Mouse (Mus musculus): ENCODE results near the gene 4932438A13Rik. TPM values are rescaled to one million over a fixed set of nuclear protein-coding genes. Genes with fewer than 3 reads are reported as not detected.
A peak's percentile ranks its signal among the peaks of the same experiment; 100 is the strongest.

Gene 4932438A13Rik
- polyA plus RNA-seq, 1 experiment from 2014 or later: 44.4 TPM

GRCm38 (mm10) chr3:37051491-37051890 is 188.6 kb downstream of the 4932438A13Rik start:
- H3K27ac ChIP-seq (ENCODE audit: low read depth, low read length): no peak overlapping the region
- no peak overlapping the region for H3K4me2 ChIP-seq (ENCODE audit: low read depth)
- no peaks in the 10 kb centered on the region; the same call in 1 of the 2 replicates for H3K36me3 ChIP-seq (ENCODE audit: control insufficient read depth, insufficient read depth, low read length)
- no peak overlapping the region for H3K9ac ChIP-seq (ENCODE audit: low read length)
- 97% methylated on average over 1 of the region's 1 CpGs for WGBS
- no peak for ATAC-seq (ENCODE audit: insufficient read depth, low FRiP score, low TSS enrichment)
- H3K27me3 ChIP-seq (ENCODE audit: control insufficient read depth, insufficient read depth, low read length): no peaks in the 10 kb centered on the region
- no peak overlapping the region for H3K4me3 ChIP-seq (ENCODE audit: low read depth, low read length)
- no peaks in the 10 kb centered on the region for H3K4me1 ChIP-seq (ENCODE audit: control insufficient read depth, insufficient read depth, low read length)
- DNase-seq (ENCODE audit: low spot score): no peak
- no peaks in the 10 kb centered on the region for H3K9me3 ChIP-seq (ENCODE audit: control insufficient read depth, low read length)

- ATAC-seq (ENCODE audit: insufficient read depth, low FRiP score, low TSS enrichment): no peak
- DNase-seq (ENCODE audit: low spot score): no peak
- Histone ChIP-seq H3K4me1 (ENCODE audit: control insufficient read depth, insufficient read depth, low read length) (no peaks in the 10 kb centered on the region), H3K9me3 (ENCODE audit: control insufficient read depth, low read length) (peaks cover 3% of the 10 kb centered on the region; the same call in 1 of the 2 replicates), H3K27me3 (ENCODE audit: control insufficient read depth, insufficient read depth, low read length) (no peaks in the 10 kb centered on the region), H3K27ac (ENCODE audit: low read depth, low read length) (no peak within 1 kb of the TSS), H3K36me3 (ENCODE audit: control insufficient read depth, insufficient read depth, low read length) (no peaks in the 10 kb centered on the region), H3K4me3 (ENCODE audit: low read depth, low read length) (0 out of 2 replicates have a peak within 1 kb of the TSS, but pooled peaks have one; percentile 12), H3K9ac (ENCODE audit: low read length) (no peak within 1 kb of the TSS), H3K4me2 (ENCODE audit: low read depth) (no peak within 1 kb of the TSS)
- WGBS: 53% methylated on average over 25 of the region's 39 CpGs
These were observed 200.5 kb downstream of the 4932438A13Rik start, which contains the start of gene Adad1 for GRCm38 (mm10) chr3:37063406-37063805. Gene Adad1 (plus strand): TSS chr3:37063527.

- no peak overlapping the region for H3K4me2 ChIP-seq (ENCODE audit: low read depth)
- H3K27me3 ChIP-seq (ENCODE audit: control insufficient read depth, insufficient read depth, low read length): no peaks in the 10 kb centered on the region
- no peaks in the 10 kb centered on the region for H3K4me1 ChIP-seq (ENCODE audit: control insufficient read depth, insufficient read depth, low read length)
- ATAC-seq (ENCODE audit: insufficient read depth, low FRiP score, low TSS enrichment) (no peak), DNase-seq (ENCODE audit: low spot score) (no peak)
- H3K4me3 ChIP-seq (ENCODE audit: low read depth, low read length): no peak overlapping the region
- no peak overlapping the region for H3K27ac ChIP-seq (ENCODE audit: low read depth, low read length)
- no peaks in the 10 kb centered on the region for H3K36me3 ChIP-seq (ENCODE audit: control insufficient read depth, insufficient read depth, low read length)
- no peak overlapping the region for H3K9ac ChIP-seq (ENCODE audit: low read length)
- no peaks in the 10 kb centered on the region for H3K9me3 ChIP-seq (ENCODE audit: control insufficient read depth, low read length)
These were observed 210.3 kb downstream of the 4932438A13Rik start for GRCm38 (mm10) chr3:37073211-37073610.

GRCm38 (mm10) chr3:37084860-37085259 is 222.0 kb downstream of the 4932438A13Rik start:
- Histone ChIP-seq H3K27ac (ENCODE audit: low read depth, low read length) (no peak overlapping the region), H3K4me2 (ENCODE audit: low read depth) (no peak overlapping the region), H3K4me3 (ENCODE audit: low read depth, low read length) (no peak overlapping the region), H3K27me3 (ENCODE audit: control insufficient read depth, insufficient read depth, low read length) (no peaks in the 10 kb centered on the region), H3K36me3 (ENCODE audit: control insufficient read depth, insufficient read depth, low read length) (no peaks in the 10 kb centered on the region), H3K9me3 (ENCODE audit: control insufficient read depth, low read length) (no peaks in the 10 kb centered on the region), H3K4me1 (ENCODE audit: control insufficient read depth, insufficient read depth, low read length) (no peaks in the 10 kb centered on the region), H3K9ac (ENCODE audit: low read length) (no peak overlapping the region)
- DNase-seq (ENCODE audit: low spot score) (no peak), ATAC-seq (ENCODE audit: insufficient read depth, low FRiP score, low TSS enrichment) (no peak)
- WGBS: 86% methylated on average over 4 of the region's 4 CpGs

- H3K4me3 ChIP-seq (ENCODE audit: low read depth, low read length): no peak overlapping the region
- no peaks in the 10 kb centered on the region for H3K27me3 ChIP-seq (ENCODE audit: control insufficient read depth, insufficient read depth, low read length)
- no peaks in the 10 kb centered on the region for H3K4me1 ChIP-seq (ENCODE audit: control insufficient read depth, insufficient read depth, low read length)
- no peaks in the 10 kb centered on the region for H3K9me3 ChIP-seq (ENCODE audit: control insufficient read depth, low read length)
- no peak overlapping the region for H3K27ac ChIP-seq (ENCODE audit: low read depth, low read length)
- no peaks in the 10 kb centered on the region for H3K36me3 ChIP-seq (ENCODE audit: control insufficient read depth, insufficient read depth, low read length)
- H3K4me2 ChIP-seq (ENCODE audit: low read depth): no peak overlapping the region
- ATAC-seq (ENCODE audit: insufficient read depth, low FRiP score, low TSS enrichment) (no peak), DNase-seq (ENCODE audit: low spot score) (no peak)
- H3K9ac ChIP-seq (ENCODE audit: low read length): no peak overlapping the region
These were observed 227.8 kb downstream of the 4932438A13Rik start for GRCm38 (mm10) chr3:37090721-37091120.

Other genes with a start within 250 kb of the 4932438A13Rik start
- gene Bbs7, start 249.6 kb upstream of the 4932438A13Rik start, polyA plus RNA-seq (2014; fragmentation: Nextera tagmentation; extraction: Ambion mirVana): 17.2 and 17.3 TPM in 2 replicates
- 5.3 and 6.9 TPM in 2 replicates for gene Trpc3, start 172.9 kb upstream of the 4932438A13Rik start, polyA plus RNA-seq (2014; fragmentation: Nextera tagmentation; extraction: Ambion mirVana)
- gene Adad1, start 200.4 kb downstream of the 4932438A13Rik start, polyA plus RNA-seq (2014; fragmentation: Nextera tagmentation; extraction: Ambion mirVana): 0.23 and 0.40 TPM in 2 replicates

Measured in neural tube, embryonic 11.5 days (tissue).